Mouse (Mus musculus) ZHBTc4 (cell line): ENCODE results near the gene 1700015F17Rik.

Source experiments
- DNase-seq: peaks from one replicate; pipeline ENCODE4 v3.0.0-alpha.2; 2011; ENCODE audit warnings: low read depth, low spot score

1700015F17Rik gene

DNA sequence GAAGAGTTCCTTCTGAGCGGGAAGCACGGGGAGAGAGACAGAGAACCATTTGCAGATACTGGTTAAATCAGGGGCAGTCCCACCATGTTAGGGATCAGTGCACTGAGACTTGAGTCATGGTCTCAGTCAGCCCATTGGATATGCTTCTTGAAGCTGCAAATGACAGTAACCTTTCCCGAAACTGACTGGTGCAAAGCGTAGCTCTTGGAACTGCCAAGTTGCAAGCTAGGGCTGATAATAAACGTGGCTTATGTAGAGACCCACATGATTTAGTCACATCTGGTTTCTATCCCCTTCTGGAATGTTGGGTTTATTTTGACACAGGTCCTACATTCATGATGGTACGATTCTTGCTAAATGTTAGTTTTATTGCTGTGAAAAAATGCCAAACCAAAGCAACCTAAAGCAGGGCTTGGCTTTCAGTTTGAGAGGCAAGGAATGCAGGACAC is 55.2 kb downstream of the 1700015F17Rik start:
- no peak for DNase-seq

DNA sequence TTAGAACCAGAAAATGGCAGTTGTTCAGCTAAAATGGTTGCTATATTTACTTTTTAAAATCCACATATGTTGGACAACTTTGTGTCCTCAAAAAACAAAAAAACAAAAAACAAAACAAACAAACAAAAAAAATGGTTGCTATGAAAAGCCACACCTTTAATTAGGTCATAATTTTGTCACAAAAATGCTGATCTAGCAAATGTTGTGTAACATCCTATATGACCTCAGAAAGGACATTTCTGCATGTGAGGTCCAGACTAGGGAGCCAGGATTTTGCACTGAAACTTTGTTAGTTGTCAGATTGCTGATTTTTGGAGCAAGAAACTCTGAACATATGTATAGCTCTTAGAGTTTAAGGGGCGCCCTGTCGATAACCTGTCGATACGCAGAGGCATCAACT is 55.9 kb downstream of the 1700015F17Rik start:
- DNase-seq = no peak

DNA sequence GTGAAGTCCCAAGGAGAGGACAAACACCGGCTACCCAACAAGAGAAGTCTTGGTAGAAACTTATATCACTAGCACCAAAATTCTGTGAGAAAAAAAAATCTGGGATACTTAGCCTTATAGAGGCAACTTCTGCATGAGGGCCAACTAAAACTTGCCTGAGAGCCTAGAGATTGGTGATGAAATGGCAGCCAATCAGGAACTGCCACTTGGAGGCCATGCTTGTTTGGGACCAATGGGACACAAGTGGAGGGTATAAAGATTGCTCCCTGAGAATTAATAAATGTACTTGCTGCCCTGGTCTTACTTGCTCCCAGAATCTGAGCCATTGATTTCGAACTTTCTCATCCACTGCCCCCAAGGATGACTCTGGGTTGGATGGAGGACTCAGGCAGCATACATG is 57.5 kb downstream of the 1700015F17Rik start:
- DNase-seq = no peak

DNA sequence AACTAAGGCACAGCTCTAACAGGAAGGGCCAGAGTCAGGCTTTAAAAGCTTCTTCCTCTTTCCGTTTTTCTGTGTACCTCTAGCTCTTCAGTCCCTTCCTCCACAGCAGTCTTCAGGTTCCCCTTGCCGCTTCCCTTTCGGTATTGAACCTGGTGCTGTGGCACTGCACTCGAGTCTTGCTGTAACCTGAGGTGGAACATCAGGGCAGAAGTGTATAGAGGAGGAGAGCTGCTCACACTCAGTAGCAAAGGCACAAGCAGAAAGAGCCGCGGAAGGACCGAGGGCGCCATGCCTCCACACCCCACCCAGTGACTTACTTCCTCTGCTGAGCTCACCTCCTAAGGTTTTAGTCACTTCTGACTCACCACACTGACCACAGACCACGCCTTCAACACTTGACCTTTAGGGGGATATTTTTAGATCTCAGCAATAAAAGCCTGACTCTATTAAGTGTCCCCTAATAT is 58.9 kb downstream of the 1700015F17Rik start, which contains the start of gene Cdk14:
TSS of gene Cdk14 (minus strand) at position 321 of the 464 bp plus-strand sequence.
- no peak for DNase-seq

DNA sequence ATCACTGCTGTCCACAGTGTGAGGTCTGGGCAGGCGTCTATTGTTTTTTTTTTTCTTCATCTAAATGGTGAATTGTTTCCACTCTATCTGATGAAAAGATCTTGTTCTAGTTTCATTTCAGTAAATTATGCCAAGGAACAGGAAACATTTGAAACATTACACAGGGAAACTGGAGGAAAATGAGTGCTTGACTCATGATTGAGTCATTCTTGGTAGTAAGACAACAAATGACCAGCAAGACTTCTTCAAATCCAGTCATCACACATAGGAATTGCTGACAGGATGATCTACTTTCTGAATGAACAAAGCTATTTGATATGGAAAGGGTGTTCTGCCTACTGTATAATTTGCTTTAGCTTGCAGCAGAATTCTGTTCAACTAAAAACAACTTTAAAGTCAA is 59.7 kb downstream of the 1700015F17Rik start:
- no peak for DNase-seq

DNA sequence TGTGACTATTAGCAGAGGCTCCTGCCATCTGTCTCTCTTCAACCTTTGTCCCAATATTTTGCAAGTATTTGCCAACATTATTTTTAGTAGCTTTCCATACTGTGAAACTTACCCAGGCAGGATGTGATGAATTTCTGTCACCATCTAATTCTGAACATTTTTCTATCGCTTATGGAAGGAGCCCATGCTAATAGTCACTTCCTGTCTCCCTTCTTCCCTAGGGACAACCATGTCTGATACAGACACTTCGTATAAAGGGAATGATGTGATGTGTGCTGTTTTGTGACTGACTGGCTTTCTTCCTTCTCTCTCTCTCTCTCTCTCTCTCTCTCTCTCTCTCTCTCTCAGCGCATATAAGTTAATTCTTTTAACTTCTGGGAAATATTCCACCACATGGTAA is 64.1 kb downstream of the 1700015F17Rik start:
- no peak for DNase-seq

DNA sequence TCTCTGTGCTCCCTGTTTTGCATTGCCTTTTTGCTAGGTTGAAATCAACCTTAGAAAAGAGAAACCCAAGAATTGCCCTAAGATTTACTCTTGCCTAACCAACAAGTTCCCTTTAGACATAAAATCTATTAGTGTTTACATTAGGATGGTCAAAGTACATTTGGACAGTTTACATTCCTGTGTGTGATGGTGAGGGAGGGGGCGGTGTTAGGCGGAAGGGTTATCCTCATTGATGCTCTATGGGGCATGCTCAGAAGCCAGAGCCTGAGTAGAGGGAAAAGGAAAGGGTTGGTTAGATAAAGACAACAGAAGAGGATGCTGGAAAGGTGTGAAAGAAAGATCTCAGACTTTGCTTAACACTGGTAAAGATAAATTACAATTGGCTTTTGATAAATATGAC is 67.1 kb downstream of the 1700015F17Rik start:
- DNase-seq = no peak

DNA sequence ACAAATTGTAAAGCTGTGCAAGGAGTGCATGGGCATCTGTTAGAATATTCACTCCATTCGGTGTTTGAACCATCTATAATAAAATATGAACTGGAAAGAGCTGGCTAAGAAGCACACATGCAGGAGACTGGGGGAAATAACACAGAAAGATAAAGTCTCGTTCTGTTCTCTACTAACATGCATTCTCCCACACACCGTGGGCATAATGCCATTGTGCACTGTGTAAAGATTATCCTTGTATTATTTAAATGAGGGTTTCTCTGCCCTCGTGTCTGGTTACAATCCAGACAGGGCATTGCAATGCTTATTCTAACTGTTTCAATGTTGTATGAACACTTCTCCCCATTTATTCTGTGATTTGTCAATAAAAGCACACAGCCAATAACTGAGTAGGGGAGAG is 77.0 kb downstream of the 1700015F17Rik start:
- DNase-seq = no peak

DNA sequence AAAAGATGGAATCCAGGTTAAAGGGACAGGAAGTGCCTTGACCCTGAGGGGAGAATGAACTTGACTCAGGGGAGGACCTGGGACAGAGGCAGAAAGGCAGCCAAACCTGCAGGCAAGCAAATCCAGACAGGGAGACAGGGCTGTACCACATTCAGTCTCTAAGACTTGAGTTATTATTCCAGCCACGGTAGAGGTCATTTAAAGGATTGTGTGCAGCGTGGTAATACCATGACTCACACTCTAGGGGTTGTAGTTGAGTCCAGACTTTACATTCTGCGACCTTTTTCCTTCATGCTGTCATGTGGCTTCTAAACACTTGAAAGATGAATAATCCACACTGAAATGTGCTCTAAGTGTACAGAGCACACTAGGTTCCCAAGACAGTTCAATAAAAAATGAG is 86.2 kb downstream of the 1700015F17Rik start:
- DNase-seq = no peak
